Comparison of ENCODE assay signal across 12 mouse cellular contexts in genomic region chr7:31122641-31123631, GRCm38 (mm10). TPM values are rescaled to one million over a fixed set of nuclear protein-coding genes. Genes with fewer than 3 reads are reported as not detected.
"Had no signal": no experiment of that assay in that cellular context is flagged by ENCODE, and none has a peak within 500 bp of the region (broad histone marks: within the 10 kb centered on the region; RNA-seq: fewer than 3 reads in every experiment).

No protein-coding gene starts in this region.

- DNase-seq: kidney, postnatal 10 days; kidney, postnatal 4 days; retina, postnatal 1 day; right cerebral cortex, postnatal 25 days; thymus, postnatal 14 days had no signal

- H3K4me2 ChIP-seq: limb, embryonic 15.5 days; liver, embryonic 12.5 days; midbrain, embryonic 12.5 days; neural tube, embryonic 13.5 days had no signal

- H3K27ac ChIP-seq: left cerebral cortex, adult 2 months; limb, embryonic 15.5 days; liver, embryonic 12.5 days; midbrain, embryonic 12.5 days; neural tube, embryonic 13.5 days; stomach, postnatal 0 days had no signal

- H3K9me3 ChIP-seq: limb, embryonic 15.5 days; liver, embryonic 12.5 days; midbrain, embryonic 12.5 days; neural tube, embryonic 13.5 days had no signal

- ATAC-seq: liver, embryonic 12.5 days; midbrain, embryonic 16.5 days had no signal

- H3K4me3 ChIP-seq: limb, embryonic 15.5 days; liver, embryonic 12.5 days; midbrain, embryonic 12.5 days; neural tube, embryonic 13.5 days had no signal

- H3K36me3 ChIP-seq: limb, embryonic 15.5 days; liver, embryonic 12.5 days; midbrain, embryonic 12.5 days; neural tube, embryonic 13.5 days had no signal

- H3K9ac ChIP-seq: limb, embryonic 15.5 days; liver, embryonic 12.5 days; midbrain, embryonic 12.5 days; neural tube, embryonic 13.5 days had no signal

RNA-seq across cellular contexts. Expression of gene Fxyd3, which starts 46.4 kb away (rescaled TPM):
- polyA plus RNA-seq: midbrain, embryonic 16.5 days had no signal
